Mouse (Mus musculus) megakaryocyte, embryonic 14.5 days (primary cell): ENCODE results near the gene Cyld. TPM values are rescaled to one million over a fixed set of nuclear protein-coding genes. Genes with fewer than 3 reads are reported as not detected.

Experiments
- H3K27me3 ChIP-seq: replicated peaks from 2 replicates; pipeline ENCODE3; 2012; ENCODE audit warnings: inconsistent platforms
- H3K36me3 ChIP-seq: replicated peaks from 2 replicates; pipeline ENCODE3; 2012; ENCODE audit warnings: low read length, inconsistent platforms, mixed read lengths
- H3K4me1 ChIP-seq: 2 replicates; pipeline ENCODE4 v1.6.1; 2012; ENCODE audit warnings: inconsistent platforms
- H3K4me3 ChIP-seq: replicated peaks from 2 replicates; pipeline ENCODE3; 2012; ENCODE audit warnings: moderate library complexity, mild to moderate bottlenecking, inconsistent platforms
- H3K9me3 ChIP-seq: 2 replicates; pipeline ENCODE4 v1.6.1; 2012; ENCODE audit warnings: inconsistent platforms
- FLI1 ChIP-seq: IDR thresholded peaks from 2 replicates; pipeline ENCODE4 v1.6.1; 2012; ENCODE audit warnings: low read length, inconsistent platforms, mixed read lengths
- GATA1 ChIP-seq: IDR thresholded peaks from 3 replicates; pipeline ENCODE4 v1.6.1; 2012; ENCODE audit warnings: mixed read lengths, low read length, inconsistent platforms, borderline replicate concordance
- polyA plus RNA-seq: library from polyadenylated mRNA; stranded (reverse); fragments of >175 nt; gene quantifications from 2 replicates; pipeline ENCODE4 v1.2.3, GENCODE M21; 2012; ENCODE audit warnings: low replicate concordance; ENCODE audit not compliant: insufficient read depth

Cyld gene
- polyA plus RNA-seq, 1 experiment = 0.54 TPM

- no peak for TF ChIP-seq FLI1
- no peak for TF ChIP-seq GATA1
- Histone ChIP-seq H3K27me3 (peaks cover 19% of the 10 kb centered on the region), H3K4me3 (no peak overlapping the region), H3K36me3 (no peaks in the 10 kb centered on the region), H3K9me3 (no peaks in the 10 kb centered on the region), H3K4me1 (peaks cover 22% of the 10 kb centered on the region)
Measured at GRCm38 (mm10) chr8:88686226-88686905, 10.5 kb upstream of the Cyld start.

DNA sequence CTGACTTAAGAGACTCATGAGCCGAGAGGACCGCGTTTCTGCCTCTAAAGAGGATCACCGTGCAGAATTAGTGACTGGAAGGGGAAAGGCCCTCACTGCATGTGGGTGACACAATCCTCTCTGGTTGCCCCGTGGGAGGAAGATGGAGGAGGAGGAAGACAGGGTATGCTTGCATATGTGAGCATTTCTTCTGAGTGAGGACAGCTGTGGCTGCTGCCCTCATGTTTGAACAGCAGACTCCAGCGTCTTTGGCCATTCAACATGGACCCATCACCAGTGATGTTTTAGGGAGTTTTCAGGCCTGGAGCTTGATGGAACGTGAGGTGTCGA lies 10.0 kb upstream of the Cyld start:
- no peaks in the 10 kb centered on the region for H3K36me3 ChIP-seq
- H3K4me1 ChIP-seq = peaks cover 27% of the 10 kb centered on the region
- TF ChIP-seq GATA1 = no peak
- no peak for TF ChIP-seq FLI1
- no peaks in the 10 kb centered on the region for H3K9me3 ChIP-seq
- peaks cover 19% of the 10 kb centered on the region for H3K27me3 ChIP-seq
- H3K4me3 ChIP-seq = no peak overlapping the region

GRCm38 (mm10) chr8:88689151-88689550 lies 7.7 kb upstream of the Cyld start:
- H3K4me1 ChIP-seq = peaks cover 43% of the 10 kb centered on the region
- TF ChIP-seq GATA1 (no peak), FLI1 (no peak)
- H3K4me3 ChIP-seq = no peak overlapping the region
- no peaks in the 10 kb centered on the region for H3K9me3 ChIP-seq
- peaks cover 14% of the 10 kb centered on the region for H3K27me3 ChIP-seq
- no peaks in the 10 kb centered on the region for H3K36me3 ChIP-seq

- Histone ChIP-seq H3K4me3 (no peak overlapping the region), H3K27me3 (peaks cover 14% of the 10 kb centered on the region), H3K4me1 (peaks cover 49% of the 10 kb centered on the region), H3K9me3 (no peaks in the 10 kb centered on the region), H3K36me3 (no peaks in the 10 kb centered on the region)
- no peak for TF ChIP-seq FLI1
- TF ChIP-seq GATA1 = no peak
Measured at GRCm38 (mm10) chr8:88689891-88690290, 6.9 kb upstream of the Cyld start.

GRCm38 (mm10) chr8:88691342-88691948 lies 5.4 kb upstream of the Cyld start:
- Histone ChIP-seq H3K27me3 (peaks cover 13% of the 10 kb centered on the region), H3K4me3 (peak overlapping the region; percentile 76), H3K9me3 (no peaks in the 10 kb centered on the region), H3K36me3 (no peaks in the 10 kb centered on the region), H3K4me1 (peaks cover 63% of the 10 kb centered on the region)
- TF ChIP-seq FLI1 (no peak), GATA1 (no peak)

DNA sequence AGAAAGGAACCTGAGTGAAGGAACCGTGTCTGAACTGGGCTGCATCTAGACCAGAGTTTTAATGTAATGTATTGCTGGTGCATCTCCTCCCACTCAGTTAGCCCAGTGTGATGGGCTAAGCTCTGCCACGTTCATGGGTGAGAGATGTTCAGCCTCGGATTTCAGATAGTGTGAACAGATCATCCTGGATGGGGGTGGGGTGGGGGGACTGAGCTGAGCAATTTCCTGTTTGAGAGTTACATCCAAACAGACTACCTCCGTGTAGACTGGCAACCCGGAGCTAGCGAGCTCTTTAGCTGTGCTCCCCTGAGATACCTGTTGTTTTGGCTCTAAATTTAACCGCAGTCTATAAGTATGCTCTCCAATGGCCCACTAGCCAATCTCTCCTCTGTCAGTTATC lies 4.9 kb upstream of the Cyld start:
- TF ChIP-seq FLI1 (no peak), GATA1 (no peak)
- H3K4me3 ChIP-seq = peak overlapping the region; percentile 55
- no peaks in the 10 kb centered on the region for H3K36me3 ChIP-seq
- H3K4me1 ChIP-seq = peaks cover 63% of the 10 kb centered on the region
- peaks cover 8% of the 10 kb centered on the region for H3K27me3 ChIP-seq
- H3K9me3 ChIP-seq = no peaks in the 10 kb centered on the region

GRCm38 (mm10) chr8:88692866-88693265 lies 4.0 kb upstream of the Cyld start:
- no peaks in the 10 kb centered on the region for H3K36me3 ChIP-seq
- no peak overlapping the region for H3K4me3 ChIP-seq
- H3K27me3 ChIP-seq = peaks cover 5% of the 10 kb centered on the region
- H3K4me1 ChIP-seq = peaks cover 66% of the 10 kb centered on the region
- TF ChIP-seq FLI1 (no peak), GATA1 (no peak)
- no peaks in the 10 kb centered on the region for H3K9me3 ChIP-seq

DNA sequence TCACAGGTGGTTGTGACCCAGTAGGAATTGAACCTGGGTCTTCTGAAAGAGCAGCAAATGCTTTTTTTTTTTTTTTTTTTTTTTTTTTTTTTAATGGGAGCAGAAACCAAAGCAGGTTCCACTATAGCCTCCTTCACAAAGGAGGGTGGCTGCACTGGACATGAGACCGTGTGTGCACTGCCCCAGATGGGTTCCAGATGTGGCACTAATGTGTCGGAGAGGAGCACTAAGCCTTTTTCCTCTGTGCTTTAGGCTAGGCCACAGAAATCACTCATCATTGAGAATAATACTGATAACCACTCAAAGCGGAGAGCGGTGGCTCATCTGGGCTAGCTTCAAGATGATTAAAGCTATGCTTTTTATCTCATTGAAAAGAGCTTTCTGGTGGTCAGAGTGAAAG lies 3.5 kb upstream of the Cyld start:
- TF ChIP-seq FLI1 (no peak), GATA1 (no peak)
- H3K4me3 ChIP-seq = no peak overlapping the region
- no peaks in the 10 kb centered on the region for H3K36me3 ChIP-seq
- H3K9me3 ChIP-seq = no peaks in the 10 kb centered on the region
- peaks cover 69% of the 10 kb centered on the region for H3K4me1 ChIP-seq
- H3K27me3 ChIP-seq = peaks cover 5% of the 10 kb centered on the region

GRCm38 (mm10) chr8:88694291-88694690 lies 2.5 kb upstream of the Cyld start:
- no peaks in the 10 kb centered on the region for H3K27me3 ChIP-seq

DNA sequence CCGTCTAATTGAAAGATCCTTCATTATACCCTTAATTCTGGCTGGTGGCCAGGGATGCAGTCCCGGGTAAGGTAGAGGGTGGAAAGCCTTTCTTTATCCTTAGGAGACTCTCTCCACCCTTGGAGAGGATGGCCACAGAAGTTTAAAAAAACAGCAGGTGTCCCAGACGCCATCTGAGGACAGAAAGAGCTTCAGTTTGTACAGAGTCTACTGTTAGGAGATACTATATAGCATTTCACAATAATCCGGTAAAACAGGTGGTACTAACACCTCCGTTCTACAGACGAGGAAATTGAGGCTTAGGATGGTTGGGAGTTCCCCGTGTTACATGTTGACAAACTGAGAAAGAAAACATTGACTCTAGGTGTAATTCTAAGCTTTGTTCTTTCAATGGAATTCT lies 600 bp upstream of the Cyld start:
- H3K4me1 ChIP-seq = peaks cover 58% of the 10 kb centered on the region

More at GRCm38 (mm10) chr8:88694291-88694690, 2.5 kb upstream of the Cyld start:
- Histone ChIP-seq H3K36me3 (no peaks in the 10 kb centered on the region), H3K4me3 (peak overlapping the region; percentile 60), H3K9me3 (no peaks in the 10 kb centered on the region), H3K4me1 (peaks cover 72% of the 10 kb centered on the region)
- TF ChIP-seq GATA1 (no peak), FLI1 (no peak)

DNA sequence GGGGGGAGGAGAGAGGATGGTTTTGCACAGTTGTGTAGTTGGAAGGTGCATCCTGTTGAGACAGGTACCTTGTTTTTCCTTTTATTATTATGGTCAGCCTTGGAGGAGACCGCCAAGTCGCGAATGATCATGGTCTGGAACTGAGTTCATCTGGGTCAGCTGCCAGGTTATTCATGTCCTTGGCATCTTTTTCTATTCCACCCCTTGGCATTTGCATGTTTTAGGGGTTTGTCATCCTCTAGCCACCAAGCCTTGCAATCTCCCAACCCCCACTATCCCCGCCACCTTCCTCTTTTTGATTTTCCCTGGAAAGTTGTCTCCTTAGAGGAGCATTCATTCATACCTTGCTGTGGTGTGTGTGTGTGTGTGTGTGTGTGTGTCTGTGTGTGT lies 809 bp downstream of the Cyld start:
- Histone ChIP-seq H3K36me3 (peaks cover 5% of the 10 kb centered on the region), H3K4me1 (peaks cover 47% of the 10 kb centered on the region), H3K4me3 (peak overlapping the region; percentile 97), H3K9me3 (no peaks in the 10 kb centered on the region), H3K27me3 (no peaks in the 10 kb centered on the region)
- TF ChIP-seq GATA1 (no peak), FLI1 (no peak)

More for the DNA sequence above, 600 bp upstream of the Cyld start:
- no peaks in the 10 kb centered on the region for H3K36me3 ChIP-seq
- H3K4me3 ChIP-seq = peak overlapping the region; percentile 97
- no peak for TF ChIP-seq GATA1
- no peak for TF ChIP-seq FLI1
- no peaks in the 10 kb centered on the region for H3K9me3 ChIP-seq
- no peaks in the 10 kb centered on the region for H3K27me3 ChIP-seq
